Mouse (Mus musculus) naive thymus-derived CD4-positive, alpha-beta T cell, adult 2 months (primary cell): ENCODE data around the gene Shmt2.
A peak's percentile ranks its signal among the peaks of the same experiment; 100 is the strongest.

Experiments used
- DNase-seq: peaks from one replicate; pipeline ENCODE4 v3.0.0-alpha.2; 2011; ENCODE audit warnings: low read depth

The Shmt2 gene

DNA sequence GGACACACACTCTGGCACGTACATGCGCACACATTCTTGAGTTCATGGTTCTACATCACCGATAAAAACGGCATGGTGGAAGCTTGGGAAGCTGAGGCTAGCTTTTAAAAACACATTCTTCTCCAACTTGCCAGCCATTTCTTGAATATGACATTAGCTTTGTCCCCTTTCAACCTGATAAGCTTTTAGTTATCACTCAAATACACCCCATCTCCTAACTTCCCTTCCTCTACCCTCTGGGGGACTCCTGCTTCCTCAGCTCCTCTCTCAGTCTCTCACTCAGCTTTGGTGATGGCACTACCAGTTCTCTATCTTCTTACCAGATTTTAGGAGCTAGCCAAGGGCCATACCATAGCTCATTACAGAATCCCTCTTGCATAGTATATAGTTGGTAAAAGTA, 47.1 kb downstream of the Shmt2 start:
- no peak for DNase-seq

DNA sequence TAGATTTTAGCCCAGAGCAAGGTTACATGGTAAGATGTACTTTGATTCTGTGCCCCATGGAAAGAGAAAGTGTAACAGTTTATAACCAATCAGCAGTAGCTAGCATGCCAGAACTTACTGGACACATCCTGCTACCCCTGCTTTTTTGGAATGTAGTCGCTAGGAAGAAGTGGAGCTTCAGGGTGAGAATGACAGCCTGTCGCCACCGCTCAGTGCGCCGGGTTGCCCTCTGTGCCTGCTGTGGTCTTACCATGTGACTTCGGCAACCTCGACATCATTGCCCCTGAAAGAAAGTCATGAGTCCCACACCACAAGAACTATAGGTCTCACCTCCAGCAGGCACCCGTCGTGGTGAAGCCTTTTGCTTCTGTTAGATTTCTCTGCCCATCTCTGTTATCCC, 49.5 kb downstream of the Shmt2 start:
- DNase-seq = no peak

DNA sequence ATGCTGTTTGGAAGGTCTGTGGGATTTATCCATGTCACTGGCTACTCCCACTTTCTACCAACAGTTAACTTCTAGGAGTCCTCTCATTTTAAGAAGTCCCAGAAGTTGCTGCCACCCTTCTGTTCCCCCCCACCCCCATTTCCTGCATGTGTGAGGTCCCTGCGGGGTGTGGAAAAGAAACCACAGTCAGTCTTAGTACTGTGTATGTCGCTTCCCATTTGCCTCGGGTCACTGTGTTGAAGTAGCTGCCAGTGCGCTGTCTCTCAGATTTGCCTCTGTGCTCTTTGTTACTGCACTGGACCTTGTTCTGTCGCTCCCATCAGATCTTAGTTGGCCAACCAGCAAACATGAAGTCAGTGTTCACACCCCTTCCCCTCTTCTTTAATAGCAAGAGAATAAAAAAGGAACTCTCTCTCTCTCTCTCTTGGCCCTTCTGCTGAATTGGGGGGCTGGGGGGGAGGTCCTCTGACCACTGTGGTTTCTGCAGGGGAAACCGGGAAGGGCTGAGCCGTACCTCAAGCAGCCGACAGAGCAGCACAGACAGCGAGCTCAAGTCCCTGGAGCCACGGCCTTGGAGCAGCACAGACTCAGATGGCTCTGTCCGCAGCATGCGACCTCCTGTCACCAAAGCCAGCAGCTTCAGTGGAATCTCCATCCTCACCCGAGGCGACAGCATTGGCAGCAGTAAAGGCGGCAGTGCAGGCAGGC, 50.8 kb downstream of the Shmt2 start:
- DNase-seq = peak; percentile 54
